Comparison of ENCODE assay signal across 8 mouse cellular contexts in genomic region chr13:74638793-74639711, GRCm38 (mm10). TPM values are rescaled to one million over a fixed set of nuclear protein-coding genes. Genes with fewer than 3 reads are reported as not detected.
DNase-seq lines count a peak whose midpoint lies in the region; ATAC-seq and TF ChIP-seq lines count a peak whose summit lies in the region.

Erap1 (plus strand) TSS chr13:74639568.

- H3K9ac ChIP-seq in hindbrain, embryonic 12.5 days: peak within 1 kb of the TSS; percentile 83
- H3K9ac ChIP-seq in lung, postnatal 0 days (replicated peaks; ENCODE audit: low read depth): peak within 1 kb of the TSS; percentile 90

- H3K4me2 ChIP-seq in hindbrain, embryonic 12.5 days (replicated peaks): peak within 1 kb of the TSS; percentile 85
- peak within 1 kb of the TSS; percentile 80 for H3K4me2 ChIP-seq in lung, postnatal 0 days (replicated peaks; ENCODE audit: low read depth, low read length)

- H3K9me3 ChIP-seq in hindbrain, embryonic 12.5 days (replicated peaks): no peaks in the 10 kb centered on the region
- no peaks in the 10 kb centered on the region for H3K9me3 ChIP-seq in lung, postnatal 0 days (ENCODE audit: low read length)

- peak; percentile 71 for ATAC-seq in hindbrain, embryonic 12.5 days (ENCODE audit: low FRiP score)
- peak; percentile 56 for ATAC-seq in lung, postnatal 0 days

- peak within 1 kb of the TSS; percentile 79 for H3K4me3 ChIP-seq in hindbrain, embryonic 12.5 days
- H3K4me3 ChIP-seq in lung, postnatal 0 days (ENCODE audit: low read depth, low read length): peak within 1 kb of the TSS; percentile 94

- peak; percentile 62; the same call in 1 of the 2 replicates for TF ChIP-seq EP300 in lung, postnatal 0 days (IDR thresholded peaks at IDR 0.05)

- DNase-seq in ovary, postnatal 36 days (ENCODE audit: low spot score): peak; percentile 12
- no peak for DNase-seq in ovary, postnatal 10 days (ENCODE audit: low spot score)
- peak; percentile 76 for DNase-seq in cerebellum, adult 9-10 months
- peak; percentile 6 to 71 for DNase-seq in frontal cortex, adult 2 months (ENCODE audit: extremely low spot score in 1 of 2, low spot score in 1 of 2)
- peak; percentile 13 for DNase-seq in layer of hippocampus, adult 9-11 months
- DNase-seq in lung, postnatal 0 days (ENCODE audit: low spot score): peak; percentile 92
- peak; percentile 82 for DNase-seq in retina, postnatal 1 day

- H3K27me3 ChIP-seq in hindbrain, embryonic 12.5 days: no peaks in the 10 kb centered on the region
- H3K27me3 ChIP-seq in lung, postnatal 0 days (replicated peaks; ENCODE audit: insufficient read depth, low read length): no peaks in the 10 kb centered on the region

- under 1% methylated on average over 12 of the region's 12 CpGs for WGBS in hindbrain, embryonic 12.5 days
- WGBS in lung, postnatal 0 days: under 1% methylated on average over 12 of the region's 12 CpGs

- H3K27ac ChIP-seq in hindbrain, embryonic 12.5 days: peak within 1 kb of the TSS; percentile 79
- H3K27ac ChIP-seq in lung, postnatal 0 days (ENCODE audit: low read length): peak within 1 kb of the TSS; percentile 98

- TF ChIP-seq CTCF in lung, postnatal 0 days (IDR thresholded peaks at IDR 0.05): peak; percentile 79

- peaks cover 5% of the 10 kb centered on the region; the same call in 1 of the 2 replicates for H3K4me1 ChIP-seq in hindbrain, embryonic 12.5 days
- no peaks in the 10 kb centered on the region for H3K4me1 ChIP-seq in lung, postnatal 0 days (ENCODE audit: insufficient read depth, low read depth, low read length)

- H3K36me3 ChIP-seq in hindbrain, embryonic 12.5 days: no peaks in the 10 kb centered on the region
- H3K36me3 ChIP-seq in lung, postnatal 0 days (ENCODE audit: insufficient read depth, low read length): no peaks in the 10 kb centered on the region

RNA-seq across cellular contexts. Expression of gene Erap1, which starts in this region (rescaled TPM):
- 6.6 and 9.7 TPM in 2 replicates for polyA plus RNA-seq in frontal cortex, adult 2 months (2012; rRNA removed)
- polyA plus RNA-seq in hindbrain, embryonic 12.5 days (2016; fragmentation: Nextera tagmentation; extraction: Ambion mirVana): 3.8 and 4.6 TPM in 2 replicates
- polyA plus RNA-seq in lung, postnatal 0 days (2015; fragmentation: Nextera tagmentation; extraction: Ambion mirVana): 25.5 and 33.6 TPM in 2 replicates
